Mouse (Mus musculus) kidney, adult 8-10 months (tissue): Measurements from ENCODE around the gene Rps27.
"Not testable (repeated sequence)": the region's sequence is repeated elsewhere in the genome, so short reads cannot be mapped to it uniquely, and the experiment has no call there.

Experiments
- DNase-seq, 2 experiments: peaks; one replicate each; pipeline ENCODE4 v3.0.0; 2022

Gene Rps27

DNA sequence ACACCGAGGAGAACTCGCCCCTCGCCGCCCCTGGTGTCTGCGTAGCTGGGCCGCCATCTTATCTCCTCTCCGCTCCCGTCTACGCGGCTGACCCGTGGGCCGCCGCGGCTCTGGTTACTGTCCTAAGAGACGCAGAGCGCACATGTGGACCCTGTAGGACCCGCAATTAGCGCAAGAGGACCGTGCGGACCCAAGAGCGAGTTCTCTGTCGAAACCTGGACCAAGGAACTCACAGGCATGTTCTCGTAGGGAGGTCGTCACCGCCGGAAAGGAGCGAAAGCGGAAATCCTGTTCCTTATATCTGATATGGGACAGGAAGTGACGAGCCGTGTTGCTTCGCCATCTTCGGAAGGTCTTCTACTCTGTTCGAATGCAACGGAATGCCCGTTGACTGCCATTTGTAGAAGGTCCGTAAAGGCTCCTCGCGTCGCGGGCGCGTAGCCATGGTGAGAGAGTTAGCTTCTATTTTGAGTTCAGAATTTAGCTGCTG is at the start of gene Rps27, which contains the start of gene Rab13:
Gene Rps27 (minus strand): TSS at position 275 of the 490 bp plus-strand sequence.
Gene Rab13 (plus strand): TSS at position 319 of the 490 bp plus-strand sequence.
- DNase-seq, result peak; percentile 94 to 95

DNA sequence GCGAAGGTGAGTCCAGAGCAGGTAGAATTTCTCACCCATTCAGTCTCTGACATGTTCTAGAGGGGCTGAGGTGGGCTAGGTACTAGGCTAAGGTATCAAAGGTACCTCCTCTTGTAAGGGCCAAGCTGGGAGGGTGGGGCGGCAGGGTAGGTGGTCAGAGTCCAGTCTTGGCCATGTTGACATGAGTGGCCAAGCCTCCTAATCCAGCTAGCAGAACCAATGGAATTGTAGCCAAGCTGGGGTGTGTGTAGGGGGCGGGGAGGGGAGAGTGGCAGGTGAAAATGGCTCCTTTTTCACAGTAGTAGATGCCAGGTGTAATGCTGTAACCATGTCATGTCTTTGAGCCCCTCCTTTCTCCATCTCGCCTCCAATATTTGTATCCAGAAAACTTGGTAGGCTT is 45.1 kb upstream of the Rps27 start:
- peak; percentile 64 for DNase-seq

DNA sequence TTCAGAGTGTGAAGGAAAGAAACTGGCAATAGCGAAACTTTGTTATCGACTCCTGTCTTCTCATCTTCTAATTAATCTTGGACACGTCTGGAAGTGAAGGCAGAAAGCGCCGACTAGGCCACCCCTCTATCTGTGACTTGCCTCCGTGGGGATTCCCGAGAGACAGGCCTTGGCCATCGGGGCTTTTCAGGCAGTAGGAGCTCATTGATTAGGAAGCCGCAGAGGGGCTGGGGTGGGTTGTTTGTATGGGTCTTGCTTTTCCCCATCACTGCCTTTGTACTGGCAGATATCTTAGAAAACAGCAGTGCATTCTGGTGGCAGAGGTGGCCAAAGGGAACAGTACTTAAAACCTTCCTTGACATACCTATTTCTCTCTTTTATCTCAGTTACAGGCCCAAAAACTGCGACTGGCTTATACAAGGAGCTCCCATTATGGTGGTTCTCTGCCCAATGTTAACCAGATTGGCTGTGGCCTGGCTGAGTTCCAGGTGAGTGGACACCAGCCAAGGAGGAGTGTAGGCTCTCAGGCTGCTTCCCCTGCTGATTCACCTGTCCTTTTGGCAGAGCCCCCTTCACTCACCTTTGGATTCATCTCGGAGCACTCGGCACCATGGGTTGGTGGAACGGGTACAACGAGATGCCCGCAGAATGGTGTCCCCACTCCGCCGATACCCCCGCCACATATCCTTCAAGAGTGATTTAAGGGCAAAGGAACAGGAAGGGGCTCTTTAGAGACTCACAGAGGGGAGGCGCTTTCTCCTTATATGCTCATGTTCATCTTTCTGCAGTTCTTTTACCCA is 43.5 kb upstream of the Rps27 start:
- DNase-seq, result peak; percentile 46 to 73

DNA sequence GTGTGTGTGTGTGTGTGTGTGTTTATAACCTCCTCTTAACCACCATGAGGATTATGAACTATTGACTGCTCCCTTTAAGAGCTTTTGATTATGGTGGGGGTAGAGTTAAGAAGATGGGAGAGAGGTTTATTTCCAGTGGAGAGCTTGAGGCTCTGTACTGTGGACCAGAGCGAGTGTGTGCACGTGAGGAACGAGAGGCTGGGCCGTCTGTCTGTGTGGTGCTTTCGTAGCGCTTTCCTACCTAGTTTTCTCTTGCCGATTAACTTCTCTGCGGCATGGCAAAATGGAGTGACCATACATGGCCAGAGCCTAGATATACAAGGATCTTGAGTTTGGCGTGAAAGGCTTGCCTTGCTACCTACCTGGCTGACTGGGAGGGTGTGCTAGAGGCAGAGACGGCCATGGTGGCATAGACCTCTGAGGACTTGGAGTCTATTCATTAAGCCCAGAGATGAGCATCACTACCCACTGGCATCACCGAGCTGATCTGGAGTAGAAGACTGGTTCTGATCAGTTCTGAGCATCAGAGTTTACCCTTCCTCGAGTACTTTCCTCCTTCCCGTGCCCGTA is 42.4 kb upstream of the Rps27 start:
- no peak for DNase-seq

DNA sequence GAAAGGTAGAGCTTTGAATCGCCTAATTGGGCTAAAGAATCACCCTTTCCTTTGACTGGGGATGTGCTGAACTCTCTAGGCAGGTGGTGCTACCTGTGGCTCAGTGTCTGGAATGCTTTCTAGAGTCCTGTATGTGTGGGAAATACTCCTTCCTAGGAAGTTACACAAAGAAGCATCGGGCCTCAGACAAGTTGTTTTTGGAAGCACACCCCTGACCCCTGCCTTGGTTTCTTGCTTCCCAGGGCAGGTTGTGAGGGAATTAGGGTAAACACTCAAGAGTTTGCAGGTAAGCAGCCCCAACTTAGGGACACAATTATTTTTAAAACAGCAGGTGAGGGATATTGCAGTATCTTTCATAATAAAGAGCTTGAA is 41.7 kb upstream of the Rps27 start:
- no peak for DNase-seq

DNA sequence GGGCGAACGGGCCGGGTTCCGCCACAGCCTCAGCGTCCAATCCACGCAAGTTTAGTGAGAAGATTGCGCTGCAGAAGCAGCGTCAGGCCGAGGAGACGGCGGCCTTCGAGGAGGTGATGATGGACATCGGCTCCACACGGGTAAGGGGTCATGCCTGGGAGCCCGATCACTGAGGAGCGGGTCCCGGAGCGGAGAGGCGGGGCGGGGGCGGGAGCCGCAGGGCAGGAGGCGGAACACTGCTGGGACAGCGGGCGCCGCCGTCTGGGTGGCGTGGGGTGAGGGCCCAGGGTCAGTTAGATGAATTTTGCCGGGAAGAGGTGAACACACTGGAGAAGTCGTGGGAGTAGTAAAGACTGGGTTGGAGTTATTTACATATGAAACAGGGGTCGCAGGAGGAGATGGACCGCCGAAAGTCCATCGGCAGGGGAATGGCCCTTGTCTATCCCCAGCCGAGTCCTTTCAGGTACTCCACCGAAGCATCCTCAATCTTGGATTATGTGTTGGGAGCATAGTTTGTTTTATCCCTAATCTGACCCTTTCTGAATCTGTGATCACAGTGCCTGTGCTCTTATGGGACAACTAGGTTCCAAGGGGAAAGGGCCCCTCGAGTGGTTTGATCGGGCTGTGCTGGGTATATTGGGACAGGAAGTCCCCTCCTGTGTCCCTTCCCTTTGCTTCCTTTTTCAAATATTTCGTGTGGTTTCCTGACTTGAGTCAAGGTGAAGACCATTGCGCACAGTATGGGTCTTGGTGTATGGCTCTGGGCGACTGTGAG is 41.2 kb upstream of the Rps27 start:
- DNase-seq, result no peak

DNA sequence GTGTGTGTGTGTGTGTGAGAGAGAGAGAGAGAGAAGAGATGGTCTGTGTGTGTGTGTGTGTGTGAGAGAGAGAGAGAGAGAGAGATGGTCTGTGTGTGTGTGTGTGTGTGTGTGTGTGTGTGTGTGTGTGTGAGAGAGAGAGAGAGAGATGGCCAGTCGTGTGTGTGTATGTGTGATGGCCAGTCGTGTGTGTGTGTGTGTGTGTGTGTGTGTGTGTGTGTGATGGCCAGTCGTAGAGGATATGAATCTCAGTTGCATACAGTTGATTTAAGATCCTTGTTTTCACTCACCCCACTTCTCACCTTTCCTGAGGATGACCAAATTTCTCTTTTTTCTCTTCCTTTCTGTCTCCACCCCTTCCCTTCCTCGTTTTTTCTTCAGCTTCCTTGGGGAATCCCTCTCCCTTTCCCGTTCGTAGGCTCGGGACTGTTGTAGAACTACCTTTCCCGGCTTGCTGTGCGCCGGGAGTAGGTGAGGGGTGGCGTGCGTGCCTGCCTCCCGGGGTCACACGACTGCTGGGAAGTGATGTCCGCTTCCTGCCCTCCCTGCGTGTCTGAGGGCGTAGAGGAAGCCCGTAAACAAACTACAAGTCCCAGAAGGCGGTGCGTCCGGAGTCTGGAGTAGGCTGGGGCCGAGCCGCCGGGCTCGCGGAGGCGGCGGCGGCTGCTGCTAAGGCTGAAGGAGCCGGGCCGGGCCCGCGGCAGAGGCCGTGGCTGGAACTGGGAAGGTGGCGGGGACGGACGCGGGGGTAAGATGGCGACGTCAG is 40.4 kb upstream of the Rps27 start, which contains the start of gene Crtc2:
Gene Crtc2 (plus strand): TSS at position 511 of the 766 bp plus-strand sequence.
- peak; percentile 96 to 98 for DNase-seq

DNA sequence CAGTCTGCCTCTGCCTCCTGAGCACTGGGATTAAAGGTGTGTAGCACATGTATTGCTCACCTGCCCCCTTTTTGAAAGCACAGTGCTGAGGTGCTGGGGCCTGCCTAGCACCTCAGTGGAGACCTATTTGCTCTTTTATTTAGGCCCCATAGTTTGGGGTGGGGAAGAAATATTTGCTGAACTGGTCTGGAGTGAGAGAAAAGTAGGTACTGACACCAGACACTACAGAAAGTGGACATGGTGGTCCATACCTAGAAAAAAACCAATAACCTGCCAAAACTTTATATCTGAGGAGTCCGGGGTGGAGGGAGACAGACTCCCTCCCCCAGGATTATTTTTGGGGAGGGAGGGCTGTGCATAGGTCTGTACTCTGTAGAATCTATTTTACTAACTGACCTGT is 39.7 kb upstream of the Rps27 start:
- DNase-seq, result not testable (repeated sequence)

DNA sequence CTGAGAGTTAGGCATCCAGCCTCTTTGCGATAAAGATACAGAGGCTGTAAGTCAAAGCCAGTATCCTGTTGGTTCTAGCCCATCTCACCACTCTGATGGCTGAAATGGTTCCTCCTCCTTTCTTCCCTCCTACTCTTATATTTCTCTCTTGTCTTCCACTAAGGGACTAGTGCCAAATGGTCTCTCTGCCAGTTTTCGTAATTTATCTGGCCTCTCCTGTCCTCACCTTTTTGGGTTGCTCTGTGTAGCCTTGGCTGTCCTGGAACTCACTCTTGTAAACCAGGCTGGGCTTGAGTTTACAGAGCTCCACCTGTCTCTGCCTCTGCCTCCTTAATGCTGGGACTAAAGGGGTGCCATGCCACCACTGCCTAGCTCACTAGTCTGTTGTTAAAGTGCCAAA is 39.2 kb upstream of the Rps27 start:
- DNase-seq, result not testable (repeated sequence)

DNA sequence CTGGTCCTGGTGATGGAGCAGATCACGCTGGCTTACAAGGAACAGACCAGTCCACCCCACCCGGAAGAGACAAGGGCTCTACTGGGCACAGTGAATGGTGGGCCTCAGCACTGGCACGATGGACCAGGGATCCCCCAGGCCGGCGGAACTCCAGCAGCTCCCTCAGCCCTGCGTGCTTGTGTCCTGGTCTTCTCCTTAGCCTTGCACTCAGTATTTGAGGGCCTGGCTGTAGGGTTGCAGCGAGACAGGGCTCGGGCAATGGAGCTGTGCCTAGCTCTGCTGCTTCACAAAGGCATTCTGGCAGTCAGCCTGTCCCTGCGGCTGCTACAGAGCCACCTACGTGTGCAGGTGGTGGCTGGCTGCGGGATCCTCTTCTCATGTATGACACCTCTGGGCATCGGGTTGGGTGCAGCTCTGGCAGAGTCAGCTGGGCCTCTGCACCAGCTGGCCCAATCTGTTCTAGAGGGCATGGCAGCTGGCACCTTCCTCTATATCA is 38.3 kb upstream of the Rps27 start:
- DNase-seq, result not testable (repeated sequence)

DNA sequence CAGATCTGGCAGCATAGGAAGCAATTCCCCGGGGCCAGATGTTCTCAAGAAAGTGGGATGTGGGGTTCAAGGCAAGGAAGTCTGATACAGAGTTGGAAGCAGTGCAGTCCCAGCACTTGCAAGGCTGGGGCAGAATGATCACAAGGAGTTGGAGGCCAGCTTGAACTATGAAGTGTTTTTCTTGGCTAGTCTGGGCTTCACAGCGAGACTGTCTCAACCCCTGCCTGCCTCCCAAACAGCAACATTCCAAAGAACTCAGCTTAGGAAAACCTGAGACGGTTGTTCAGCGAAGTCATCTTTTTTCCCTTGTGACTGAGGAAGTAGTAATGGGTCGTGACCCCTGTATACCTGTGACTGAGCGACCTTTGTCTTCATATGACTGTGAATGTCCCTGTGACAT is 37.3 kb upstream of the Rps27 start:
- no peak for DNase-seq

DNA sequence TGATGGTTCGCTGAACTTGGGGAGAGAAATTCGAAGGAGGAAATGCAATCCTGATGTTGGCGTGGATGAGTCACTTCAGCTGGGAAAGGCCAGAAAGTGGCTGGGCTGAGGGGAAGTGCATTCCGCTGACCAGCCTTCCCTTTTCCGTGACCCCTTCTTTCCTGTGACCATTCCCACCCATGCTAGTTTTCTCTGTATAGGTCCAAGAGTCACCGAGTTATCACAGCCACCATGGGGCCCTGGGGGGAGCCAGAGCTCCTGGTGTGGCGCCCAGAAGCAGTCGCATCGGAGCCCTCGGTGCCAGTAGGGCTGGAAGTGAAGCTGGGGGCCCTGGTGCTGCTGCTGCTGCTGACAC is 35.3 kb upstream of the Rps27 start:
- no peak for DNase-seq

DNA sequence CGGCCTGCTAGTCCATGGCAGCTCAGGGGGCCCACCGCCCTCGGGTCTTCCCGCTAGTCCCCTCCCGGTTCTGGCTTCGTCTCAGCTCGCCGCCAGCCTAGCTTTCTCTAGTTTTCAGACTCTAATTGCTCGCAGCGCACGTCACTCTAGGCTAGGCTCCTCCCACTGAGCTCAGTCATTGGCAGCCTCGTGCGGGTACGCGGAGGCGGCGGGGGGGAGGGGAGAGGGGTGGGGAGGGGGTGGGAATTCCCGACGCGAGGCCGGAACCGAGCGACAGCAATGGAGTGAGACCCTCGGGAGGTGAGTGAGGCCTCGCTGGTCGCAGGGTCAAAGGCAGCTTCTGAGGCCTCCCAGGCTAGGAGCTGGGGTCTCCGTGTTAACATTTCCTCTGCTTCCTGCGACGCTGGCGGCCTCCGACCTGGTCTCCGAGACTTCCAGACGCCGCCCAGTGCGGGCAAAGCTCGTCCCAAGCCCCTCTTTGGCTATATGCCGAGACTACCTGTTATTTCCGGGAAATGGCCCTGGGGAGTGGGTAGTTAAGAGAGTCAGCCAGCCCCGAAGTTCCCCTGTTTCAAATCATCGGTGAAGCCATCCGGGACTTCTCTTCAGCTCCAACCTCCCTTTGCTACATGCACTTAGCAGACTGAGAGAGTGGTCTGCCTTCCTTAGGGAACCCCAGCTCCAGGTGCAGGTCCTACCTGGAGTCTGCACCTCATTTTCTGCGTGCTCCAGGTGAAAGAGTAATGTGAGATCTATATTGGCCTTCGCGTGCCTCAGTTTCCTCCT is 34.7 kb upstream of the Rps27 start, which contains the start of gene Slc39a1:
Gene Slc39a1 (plus strand): TSS at position 213 of the 786 bp plus-strand sequence.
- DNase-seq, result peak; percentile 95

DNA sequence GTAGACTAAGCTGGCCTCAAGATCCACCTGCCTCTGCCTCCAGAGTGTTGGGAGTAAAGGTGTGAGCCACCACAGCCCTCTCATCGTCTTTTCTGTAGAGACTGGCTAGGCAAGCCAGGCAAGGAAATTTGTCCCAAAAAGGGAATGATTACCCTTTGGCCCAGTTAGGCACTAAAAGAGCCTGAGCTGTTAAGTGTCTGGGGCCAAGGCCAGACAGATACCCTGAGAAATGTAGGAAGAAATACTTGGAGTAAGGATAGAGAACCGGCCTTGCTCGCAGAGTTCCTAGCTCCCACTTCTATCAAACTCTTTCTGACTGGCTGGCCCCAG is 34.1 kb upstream of the Rps27 start:
- no peak for DNase-seq

DNA sequence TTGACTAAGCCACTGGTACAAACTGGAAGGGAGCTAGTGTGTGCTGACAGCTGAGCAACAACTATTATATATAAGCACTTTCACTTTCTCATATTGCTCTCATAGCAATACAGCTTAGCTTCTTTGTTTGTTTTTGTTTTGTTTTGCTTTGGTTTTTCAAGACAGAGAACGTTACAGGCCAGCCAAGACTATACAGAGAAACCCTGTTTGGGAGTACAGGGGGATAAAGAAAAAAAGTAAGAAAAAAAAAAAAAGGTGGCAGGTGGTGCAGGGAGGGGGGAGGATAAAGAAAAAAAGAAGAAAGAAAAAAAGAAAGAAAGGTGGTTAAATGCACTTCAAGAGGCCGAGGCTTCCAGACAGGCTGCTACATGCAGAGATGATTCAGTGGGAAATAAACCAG is 32.0 kb upstream of the Rps27 start:
- DNase-seq, result no peak

DNA sequence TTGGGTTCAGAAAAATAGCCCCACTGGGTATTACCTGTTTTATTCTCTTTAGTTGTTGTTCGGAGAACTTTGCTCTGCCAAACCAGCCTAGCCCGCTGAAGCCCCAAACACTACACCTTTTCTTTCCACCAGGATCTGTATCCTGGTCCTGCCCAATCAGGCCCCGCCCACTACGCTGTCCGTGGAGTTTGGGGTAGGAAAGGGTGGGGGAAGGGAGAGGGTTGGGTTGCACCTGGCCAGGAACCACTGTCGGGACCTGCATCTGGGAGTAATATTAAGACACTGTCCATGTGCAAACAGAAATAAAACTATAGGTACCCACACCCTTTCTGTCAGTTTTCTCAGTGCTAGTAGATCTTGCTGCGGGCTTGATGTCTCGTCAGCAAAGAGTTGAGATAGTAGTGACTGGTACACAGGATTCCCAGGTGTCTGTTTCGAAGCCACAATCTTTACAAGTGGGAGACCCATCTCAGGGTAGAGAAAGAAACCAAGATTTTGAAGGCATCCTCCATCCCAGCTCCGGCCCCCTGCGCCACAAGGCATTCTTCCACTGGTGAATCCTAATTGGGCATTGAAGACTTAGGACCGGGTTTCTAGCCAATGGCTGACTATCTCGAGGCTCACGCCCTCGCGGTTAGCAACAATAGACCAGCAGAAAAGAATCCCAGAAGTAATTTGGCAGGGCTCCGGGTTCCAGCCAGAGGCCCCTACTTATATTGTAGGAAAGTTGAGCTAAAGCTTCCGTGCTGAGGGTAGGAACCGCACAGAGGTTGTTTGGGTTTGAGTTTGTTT is 29.7 kb upstream of the Rps27 start, which contains the start of gene Creb3l4:
Gene Creb3l4 (minus strand): TSS at position 529 of the 792 bp plus-strand sequence.
- no peak for DNase-seq

DNA sequence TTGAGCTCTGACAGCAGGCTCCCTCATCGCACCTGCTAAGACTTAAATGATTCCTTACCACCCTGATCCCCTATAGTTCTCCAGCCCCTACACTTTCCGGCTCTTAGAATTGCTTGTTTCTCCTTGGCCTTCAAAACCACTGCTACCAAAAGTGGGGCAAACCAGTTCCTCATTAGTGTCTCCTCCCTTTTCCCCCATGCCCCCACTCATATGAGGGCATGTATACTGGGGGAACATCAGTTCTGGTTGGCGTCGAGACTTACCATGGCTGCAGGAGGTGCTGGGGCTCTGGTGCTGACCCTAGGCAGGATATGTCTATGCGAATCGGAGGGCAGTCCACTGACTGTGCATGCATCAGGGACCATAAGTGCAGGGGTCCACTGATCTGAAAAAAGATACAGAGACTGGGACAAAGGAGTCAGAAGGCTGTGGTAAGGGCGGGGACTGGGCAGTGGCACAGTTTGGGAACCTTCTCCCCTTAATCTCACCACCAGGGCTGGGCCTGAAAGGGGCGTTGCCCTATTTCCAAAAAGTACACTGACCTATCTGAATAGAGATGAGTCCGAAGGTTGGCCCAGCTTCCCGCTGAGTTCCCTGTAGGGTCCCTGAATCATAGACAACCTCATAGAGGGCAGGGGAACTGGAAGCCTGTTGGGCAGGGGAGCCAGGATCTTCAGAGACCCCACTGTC is 28.4 kb upstream of the Rps27 start:
- no peak for DNase-seq

DNA sequence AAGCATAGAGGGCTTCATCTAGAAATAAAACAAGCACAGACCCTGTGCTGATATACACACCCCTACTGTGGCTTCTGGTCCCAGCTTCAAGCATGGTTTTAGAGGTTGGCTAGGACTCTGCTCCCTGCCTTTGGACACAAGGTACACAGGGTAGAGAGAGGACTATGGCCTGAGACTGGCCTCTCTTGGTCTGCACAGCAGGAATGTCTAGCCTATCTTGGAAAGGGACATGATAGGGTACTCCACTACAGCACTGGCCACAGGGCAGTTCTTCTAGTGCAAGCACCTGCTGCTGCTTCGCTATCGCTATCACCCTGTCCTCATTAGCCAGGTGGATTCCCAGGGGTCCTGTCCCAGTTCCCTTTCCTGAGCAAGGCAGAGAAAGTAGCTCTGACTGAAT is 27.8 kb upstream of the Rps27 start:
- DNase-seq, result peak; percentile 59 to 67

DNA sequence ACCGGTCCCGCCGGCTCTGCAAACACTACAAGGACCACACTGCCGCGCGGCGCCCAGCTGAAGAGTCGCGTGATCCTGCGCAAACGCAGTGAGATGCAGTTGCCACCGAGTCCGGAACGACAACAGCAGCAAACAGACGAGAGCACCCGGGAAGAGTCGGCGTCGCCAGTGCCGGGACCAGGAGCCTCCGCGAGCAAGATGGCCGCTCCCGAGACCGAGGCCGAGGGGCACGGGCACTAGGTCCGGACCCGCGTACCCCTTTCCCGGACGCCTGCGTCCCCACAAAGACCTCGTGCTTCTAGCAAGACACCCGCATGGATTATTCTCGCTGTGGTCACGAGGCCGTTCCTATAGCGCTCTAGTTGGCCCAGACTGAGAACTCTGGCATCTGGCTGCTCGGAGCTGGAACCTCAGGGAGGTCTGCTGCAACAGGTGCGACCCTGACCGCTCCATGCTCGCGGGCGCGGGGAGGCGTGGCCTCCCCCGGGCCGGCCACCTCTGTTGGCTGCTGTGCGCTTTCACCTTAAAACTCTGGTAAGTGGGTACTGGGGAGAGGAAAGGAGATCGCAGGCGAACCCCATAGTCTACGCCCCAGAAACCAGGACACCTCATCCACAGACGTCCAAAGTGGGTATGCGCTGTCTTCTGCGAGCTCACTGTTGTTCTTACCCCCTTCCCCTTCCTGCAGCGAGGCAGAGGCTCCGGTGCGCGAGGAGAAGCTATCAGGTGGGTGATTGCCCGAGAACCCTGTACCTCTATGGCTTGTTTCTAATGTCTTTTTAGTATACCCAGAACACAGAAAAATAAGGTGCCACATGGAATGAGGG is 18.3 kb upstream of the Rps27 start, which contains the start of gene Jtb:
Gene Jtb (plus strand): TSS at position 91 of the 827 bp plus-strand sequence.
- DNase-seq, result peak; percentile 95
